Mouse (Mus musculus): Measurements from ENCODE around the gene Brd2. TPM values are rescaled to one million over a fixed set of nuclear protein-coding genes. Genes with fewer than 3 reads are reported as not detected.

The Brd2 gene
- polyA plus RNA-seq, 1 experiment from 2014 or later: 135 TPM

DNA sequence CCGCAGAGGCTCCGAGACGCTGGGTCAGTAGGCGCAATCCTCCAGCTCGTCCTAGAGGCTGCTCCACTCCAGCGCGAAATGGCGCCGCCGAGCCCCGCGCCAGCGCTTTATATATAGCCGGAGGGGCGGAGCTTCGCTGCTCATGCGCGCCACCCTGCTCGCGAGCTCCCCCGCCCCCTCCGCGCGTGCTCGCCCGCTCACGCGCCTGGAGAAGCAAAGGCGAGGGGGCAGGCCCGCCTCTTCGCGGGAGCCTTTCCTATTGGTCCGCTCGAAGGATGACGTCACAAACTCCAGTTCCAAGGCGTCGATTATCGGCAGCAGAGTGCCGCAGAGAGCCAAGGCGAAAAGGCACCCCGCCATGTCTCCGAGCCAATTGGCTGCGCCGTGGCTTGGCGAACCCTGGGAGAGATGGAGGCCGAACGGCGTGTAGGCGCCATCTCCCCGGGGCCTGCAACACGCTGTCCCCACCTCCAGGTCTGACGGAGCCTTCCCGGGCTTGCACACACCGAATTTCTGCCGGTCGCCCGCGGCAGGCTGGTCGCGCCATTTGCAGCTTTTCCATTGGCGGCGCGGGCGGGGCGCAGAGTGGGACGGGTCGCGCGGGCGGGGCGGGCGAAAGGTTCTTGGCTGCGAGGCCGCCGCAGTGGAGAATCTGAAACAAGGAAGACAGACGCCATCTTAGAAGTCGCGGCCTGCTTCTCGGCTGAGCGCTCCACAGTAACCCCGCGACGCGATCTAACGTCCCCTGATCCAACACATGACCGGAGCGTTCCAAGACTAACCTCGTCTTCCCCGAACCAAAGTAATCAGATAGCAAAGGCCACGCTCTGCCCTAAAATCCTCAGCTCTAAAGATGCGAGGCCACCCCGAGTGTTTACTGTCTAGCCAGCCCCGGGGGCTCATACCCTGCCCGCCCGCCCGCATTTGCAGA lies 2.9 kb downstream of the Brd2 start, which contains the start of gene H2-DMa:
Gene H2-DMa, plus strand, starts transcription at position 293 of the 931 bp plus-strand sequence.
- peaks cover 36% of the 10 kb centered on the region for H3K36me3 ChIP-seq
- WGBS: under 1% methylated on average over 96 of the region's 96 CpGs
- peak within 1 kb of the TSS; percentile 97 for H3K9ac ChIP-seq
- H3K27me3 ChIP-seq (replicated peaks): no peaks in the 10 kb centered on the region
- peak within 1 kb of the TSS; percentile 96 for H3K4me3 ChIP-seq
- H3K27ac ChIP-seq: peak within 1 kb of the TSS; percentile 100
- H3K9me3 ChIP-seq: no peaks in the 10 kb centered on the region
- H3K4me2 ChIP-seq (replicated peaks): peak within 1 kb of the TSS; percentile 99
- peaks cover 23% of the 10 kb centered on the region for H3K4me1 ChIP-seq
- ATAC-seq (ENCODE audit: low FRiP score, low read depth): peak; percentile 68

GRCm38 (mm10) chr17:34118873-34119248 lies 3.6 kb downstream of the Brd2 start:
- Histone ChIP-seq H3K27ac (peak overlapping the region; percentile 70), H3K9ac (peak overlapping the region; percentile 96), H3K36me3 (peaks cover 43% of the 10 kb centered on the region), H3K27me3 (replicated peaks) (no peaks in the 10 kb centered on the region), H3K9me3 (no peaks in the 10 kb centered on the region), H3K4me1 (peaks cover 21% of the 10 kb centered on the region), H3K4me3 (peak overlapping the region; percentile 96), H3K4me2 (replicated peaks) (peak overlapping the region; percentile 99)
- 0% methylated on average over 38 of the region's 38 CpGs for WGBS
- ATAC-seq (ENCODE audit: low FRiP score, low read depth): no peak; the same call in 1 of the 2 replicates

DNA sequence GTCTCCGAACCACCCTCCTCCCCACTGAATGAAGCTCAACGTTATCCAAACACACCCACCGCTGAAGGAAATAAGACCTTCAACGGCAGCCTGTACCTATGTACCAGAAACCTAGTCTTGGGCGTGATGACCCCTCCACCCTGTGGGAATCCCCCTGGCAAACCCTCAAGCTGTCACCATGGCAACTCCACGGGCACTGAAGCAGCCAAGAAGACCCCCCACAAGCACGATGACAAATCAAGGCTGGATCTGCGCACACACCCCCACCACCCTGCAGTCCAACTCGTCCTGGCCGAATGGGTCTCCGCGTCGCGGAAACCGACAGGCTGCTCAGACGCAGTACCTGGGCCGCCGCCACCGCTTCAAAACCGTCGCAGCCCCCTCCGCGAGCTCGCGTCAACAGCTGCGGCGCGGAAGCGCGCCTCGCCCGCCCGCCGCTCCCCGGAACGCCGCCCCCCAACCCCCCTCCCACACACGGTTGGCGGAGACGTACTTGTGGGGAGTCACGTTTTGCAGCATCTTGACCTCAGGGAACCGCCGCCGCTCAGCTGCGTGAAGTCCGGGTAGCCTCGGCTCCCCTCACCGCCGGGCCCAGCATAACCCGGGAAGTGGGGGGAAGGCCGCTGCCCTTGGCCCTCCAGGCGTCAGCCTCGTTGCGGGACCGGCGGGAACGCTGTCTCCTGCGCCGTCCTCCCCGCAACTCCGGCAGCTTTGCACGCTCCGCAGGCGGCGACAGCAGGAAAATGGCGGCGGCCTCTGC lies 4.1 kb downstream of the Brd2 start:
- peaks cover 48% of the 10 kb centered on the region for H3K36me3 ChIP-seq
- under 1% methylated on average over 64 of the region's 67 CpGs for WGBS

DNA sequence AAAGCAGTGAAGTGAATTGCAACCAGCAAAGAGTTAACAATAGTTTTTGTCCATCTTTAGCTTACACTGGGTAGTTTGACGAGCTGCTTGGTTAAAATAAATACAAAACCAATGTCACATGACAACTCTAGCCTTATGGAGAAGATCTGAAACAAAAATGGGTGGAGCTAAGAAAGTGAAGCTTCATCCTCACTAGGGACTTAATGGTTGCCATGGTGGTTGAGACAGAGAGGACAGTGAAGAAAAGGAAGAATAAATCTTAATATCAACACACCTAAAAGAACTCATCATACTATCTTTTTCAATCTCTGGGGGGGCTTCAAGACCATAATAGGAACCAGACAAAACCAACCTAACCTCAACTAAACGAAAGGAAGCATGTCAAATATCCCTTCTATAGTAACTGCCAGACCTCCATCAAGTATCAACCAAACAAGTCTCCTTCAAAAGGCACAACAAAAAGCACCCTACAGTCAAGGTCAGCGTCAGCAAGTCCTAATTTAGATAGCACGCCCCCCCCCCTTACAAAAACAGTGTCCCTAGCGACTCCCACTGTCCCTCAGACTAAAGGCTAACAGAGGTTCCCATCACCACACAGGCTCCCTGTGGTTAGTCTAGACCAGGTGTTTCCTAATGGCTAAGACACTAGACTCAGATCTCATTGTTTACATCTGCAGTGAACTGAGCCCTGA lies 4.9 kb downstream of the Brd2 start:
- Histone ChIP-seq H3K27ac (no peak overlapping the region), H3K36me3 (peaks cover 55% of the 10 kb centered on the region)
- WGBS: 1% methylated on average over 5 of the region's 5 CpGs

More for the DNA sequence above, 4.1 kb downstream of the Brd2 start:
- peak overlapping the region; percentile 96 for H3K4me3 ChIP-seq
- peak overlapping the region; percentile 70; the same call in 1 of the 2 replicates for H3K27ac ChIP-seq
- no peaks in the 10 kb centered on the region for H3K9me3 ChIP-seq
- H3K27me3 ChIP-seq (replicated peaks): no peaks in the 10 kb centered on the region
- H3K9ac ChIP-seq: peak overlapping the region; percentile 96
- peaks cover 15% of the 10 kb centered on the region for H3K4me1 ChIP-seq
- H3K4me2 ChIP-seq (replicated peaks): peak overlapping the region; percentile 99
- ATAC-seq (ENCODE audit: low FRiP score, low read depth): no peak

DNA sequence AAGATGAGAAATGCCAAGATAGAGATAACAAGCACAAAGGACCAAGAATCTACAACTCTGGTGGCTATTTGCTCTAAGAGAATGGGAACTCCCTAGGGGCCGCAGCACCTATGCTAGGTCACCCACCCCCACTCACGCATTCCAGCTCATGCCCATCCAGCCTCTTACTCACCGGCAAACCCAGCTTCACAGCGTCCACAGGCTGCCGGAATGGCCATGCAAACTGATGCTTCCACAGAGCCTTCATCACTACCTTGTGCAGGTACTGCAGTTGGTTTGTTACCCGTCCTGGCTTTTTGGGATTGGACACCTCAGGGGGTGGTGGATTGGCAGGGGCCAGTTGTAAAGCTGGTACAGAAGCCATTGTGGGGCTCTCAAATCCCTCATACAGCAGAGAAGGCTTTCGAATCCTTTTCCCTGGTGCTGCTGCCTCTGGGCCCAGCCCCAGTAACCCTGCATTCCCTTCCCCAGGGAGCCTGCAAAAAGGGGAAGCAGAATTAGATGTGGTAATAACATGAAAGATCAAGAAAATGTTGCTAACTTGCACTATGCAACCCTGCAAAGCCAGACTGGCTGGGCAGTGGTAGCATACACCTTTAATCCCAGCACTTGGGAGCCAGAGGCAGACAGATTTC lies 5.6 kb downstream of the Brd2 start:
- Histone ChIP-seq H3K4me2 (replicated peaks) (peak overlapping the region; percentile 99), H3K4me1 (peaks cover 13% of the 10 kb centered on the region), H3K9ac (peak overlapping the region; percentile 96), H3K9me3 (no peaks in the 10 kb centered on the region), H3K27me3 (replicated peaks) (no peaks in the 10 kb centered on the region), H3K36me3 (peaks cover 63% of the 10 kb centered on the region), H3K27ac (no peak overlapping the region), H3K4me3 (peak overlapping the region; percentile 96)
- ATAC-seq (ENCODE audit: low FRiP score, low read depth): no peak
- WGBS: 43% methylated on average over 7 of the region's 7 CpGs

More for the DNA sequence above, 4.9 kb downstream of the Brd2 start:
- peak overlapping the region; percentile 96 for H3K4me3 ChIP-seq
- H3K4me2 ChIP-seq (replicated peaks): peak overlapping the region; percentile 99
- no peaks in the 10 kb centered on the region for H3K27me3 ChIP-seq (replicated peaks)
- no peaks in the 10 kb centered on the region for H3K9me3 ChIP-seq
- no peak for ATAC-seq (ENCODE audit: low FRiP score, low read depth)
- peak overlapping the region; percentile 96 for H3K9ac ChIP-seq
- peaks cover 13% of the 10 kb centered on the region for H3K4me1 ChIP-seq

DNA sequence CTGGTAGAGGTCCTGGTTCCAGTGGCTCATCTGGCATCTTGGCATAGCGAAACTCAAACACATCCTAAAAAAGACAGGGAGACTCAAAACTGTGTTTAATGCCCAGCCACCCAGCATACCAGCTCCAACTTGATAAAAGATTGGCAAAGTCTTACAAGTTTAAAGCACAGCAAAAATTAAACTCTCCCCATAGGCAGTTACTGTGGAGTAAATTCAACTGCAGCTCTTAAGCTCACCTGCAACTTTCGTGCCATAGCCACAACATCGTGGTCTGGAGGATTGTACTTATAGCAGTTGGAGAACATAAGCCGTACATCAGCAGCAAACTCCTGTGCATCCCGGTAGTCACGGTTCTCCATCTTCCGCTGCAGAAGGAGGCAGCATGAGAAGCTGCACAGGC lies 8.3 kb downstream of the Brd2 start:
- peaks cover 13% of the 10 kb centered on the region for H3K4me1 ChIP-seq

DNA sequence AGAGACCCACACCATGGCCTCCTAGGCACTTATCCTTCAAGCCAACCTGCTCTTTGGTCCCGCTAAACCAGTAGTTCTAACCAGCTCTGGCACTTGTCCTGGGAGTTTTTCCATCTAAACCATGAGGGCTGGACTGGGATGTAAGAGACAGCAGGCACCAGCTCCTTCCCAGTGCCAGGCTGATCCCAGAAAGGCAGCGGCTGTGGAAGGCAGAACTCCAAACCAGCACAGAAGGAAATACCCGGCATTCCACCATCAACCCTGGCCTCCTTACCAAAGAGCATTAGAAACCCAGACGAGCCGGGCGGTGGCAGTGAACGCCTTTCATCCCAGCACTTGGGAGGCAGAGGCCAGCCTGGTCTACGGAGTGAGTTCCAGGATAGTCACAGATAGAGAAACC lies 12.1 kb downstream of the Brd2 start:
- peaks cover 63% of the 10 kb centered on the region for H3K36me3 ChIP-seq
- no peak overlapping the region for H3K27ac ChIP-seq
- no peaks in the 10 kb centered on the region; the same call in 1 of the 2 replicates for H3K4me1 ChIP-seq

More for the DNA sequence above, 8.3 kb downstream of the Brd2 start:
- Histone ChIP-seq H3K27me3 (replicated peaks) (no peaks in the 10 kb centered on the region), H3K9me3 (no peaks in the 10 kb centered on the region), H3K4me3 (no peak overlapping the region), H3K27ac (no peak overlapping the region), H3K4me2 (replicated peaks) (no peak overlapping the region), H3K9ac (no peak overlapping the region), H3K36me3 (peaks cover 88% of the 10 kb centered on the region)
- no peak for ATAC-seq (ENCODE audit: low FRiP score, low read depth)
- WGBS: 92% methylated on average over 7 of the region's 7 CpGs

GRCm38 (mm10) chr17:34109806-34110195 lies 12.6 kb downstream of the Brd2 start:
- ATAC-seq (ENCODE audit: low FRiP score, low read depth): peak; percentile 29; the same call in 1 of the 2 replicates
- Histone ChIP-seq H3K27ac (no peak overlapping the region), H3K27me3 (replicated peaks) (no peaks in the 10 kb centered on the region), H3K4me3 (no peak overlapping the region), H3K9me3 (no peaks in the 10 kb centered on the region), H3K9ac (no peak overlapping the region), H3K4me1 (no peaks in the 10 kb centered on the region; the same call in 1 of the 2 replicates), H3K4me2 (replicated peaks) (no peak overlapping the region), H3K36me3 (peaks cover 58% of the 10 kb centered on the region)
- WGBS: 77% methylated on average over 3 of the region's 3 CpGs

More for the DNA sequence above, 12.1 kb downstream of the Brd2 start:
- Histone ChIP-seq H3K4me2 (replicated peaks) (no peak overlapping the region), H3K9ac (no peak overlapping the region), H3K9me3 (no peaks in the 10 kb centered on the region), H3K27me3 (replicated peaks) (no peaks in the 10 kb centered on the region), H3K4me3 (no peak overlapping the region)
- no peak for ATAC-seq (ENCODE audit: low FRiP score, low read depth)
- WGBS: 66% methylated on average over 8 of the region's 8 CpGs

DNA sequence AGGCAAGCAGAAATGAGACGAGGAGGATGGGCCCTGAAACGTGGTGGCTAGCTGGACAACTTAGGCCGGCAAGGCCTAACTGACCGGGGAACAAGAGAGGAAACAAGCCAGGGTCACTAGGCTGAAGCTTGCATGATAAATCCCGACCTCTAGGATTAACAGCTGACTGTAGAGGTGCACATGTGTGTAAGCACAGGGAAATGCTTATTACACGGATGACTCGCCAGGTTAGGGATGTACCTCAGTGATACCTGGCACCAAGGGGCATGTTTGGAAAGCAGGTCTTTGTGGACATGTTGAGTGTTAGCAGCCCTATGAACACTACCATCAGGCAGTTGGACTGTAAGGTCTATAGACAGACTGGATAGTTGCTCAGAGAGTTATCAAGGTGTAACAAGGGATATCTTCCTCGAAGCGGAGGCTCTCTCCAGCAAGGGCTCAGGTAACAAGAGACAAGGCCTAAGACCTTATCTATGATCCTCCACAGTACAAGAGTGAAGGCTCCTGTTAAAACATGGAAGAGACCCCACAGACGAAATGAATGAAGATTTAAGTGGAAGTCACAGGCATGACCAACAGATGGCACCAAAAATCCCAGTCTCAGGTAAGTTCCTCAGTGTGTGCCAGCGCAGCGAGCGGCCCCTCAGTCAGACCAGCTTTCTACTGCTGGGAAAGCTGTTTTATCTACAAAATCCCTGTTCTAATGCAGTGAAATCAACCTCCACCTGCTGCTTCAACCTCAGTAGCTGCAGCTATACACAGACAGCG lies 13.2 kb downstream of the Brd2 start:
- 84% methylated on average over 14 of the region's 14 CpGs for WGBS
- no peak overlapping the region for H3K27ac ChIP-seq
- no peak overlapping the region for H3K4me3 ChIP-seq
- no peaks in the 10 kb centered on the region for H3K27me3 ChIP-seq (replicated peaks)
- no peaks in the 10 kb centered on the region; the same call in 1 of the 2 replicates for H3K9me3 ChIP-seq
- peaks cover 52% of the 10 kb centered on the region for H3K36me3 ChIP-seq
- no peak overlapping the region for H3K9ac ChIP-seq
- no peak overlapping the region for H3K4me2 ChIP-seq (replicated peaks)
- no peak for ATAC-seq (ENCODE audit: low FRiP score, low read depth)
- H3K4me1 ChIP-seq: no peaks in the 10 kb centered on the region; the same call in 1 of the 2 replicates

- H3K27ac ChIP-seq: no peak overlapping the region
- no peak for ATAC-seq (ENCODE audit: low FRiP score, low read depth)
- 83% methylated on average over 5 of the region's 6 CpGs for WGBS
- H3K4me1 ChIP-seq: no peaks in the 10 kb centered on the region; the same call in 1 of the 2 replicates
- H3K9ac ChIP-seq: no peak overlapping the region
- H3K36me3 ChIP-seq: peaks cover 44% of the 10 kb centered on the region
- no peaks in the 10 kb centered on the region for H3K27me3 ChIP-seq (replicated peaks)
- no peak overlapping the region for H3K4me3 ChIP-seq
- no peak overlapping the region for H3K4me2 ChIP-seq (replicated peaks)
- H3K9me3 ChIP-seq: no peaks in the 10 kb centered on the region; the same call in 1 of the 2 replicates
These were observed 14.0 kb downstream of the Brd2 start for GRCm38 (mm10) chr17:34108460-34108859.
